Mouse (Mus musculus) ES-E14 (cell line): Measurements from ENCODE around the gene Mllt10.

Source experiments
- CHD2 ChIP-seq: IDR thresholded peaks from 2 replicates; pipeline ENCODE4 v1.6.1; 2014; ENCODE audit warnings: mild to moderate bottlenecking, low read depth, low read length, inconsistent platforms
- HCFC1 ChIP-seq: IDR thresholded peaks from 2 replicates; pipeline ENCODE4 v1.6.1; 2012; ENCODE audit warnings: low read length, inconsistent platforms, borderline replicate concordance; ENCODE audit not compliant: insufficient read depth
- ZNF384 ChIP-seq: IDR thresholded peaks from 2 replicates; pipeline ENCODE4 v1.6.1; 2012; ENCODE audit warnings: low read depth, low read length, inconsistent platforms

- TF ChIP-seq HCFC1 (no peak), CHD2 (no peak), ZNF384 (no peak)
Observed at GRCm38 (mm10) chr2:18156131-18156530, 101.1 kb downstream of the Mllt10 start.
